Mouse (Mus musculus) limb, embryonic 13.5 days (tissue): ENCODE results near the gene Apex1. TPM values are rescaled to one million over a fixed set of nuclear protein-coding genes. Genes with fewer than 3 reads are reported as not detected.

Experiments used
- polyA plus RNA-seq: library from polyadenylated mRNA; unstranded; fragments of >200 nt; fragmentation: Nextera tagmentation; extraction: Ambion mirVana; gene quantifications from 2 replicates; pipeline ENCODE4 v1.2.1, GENCODE M21; 2015

Apex1 gene
- polyA plus RNA-seq, 1 experiment from 2014 or later = 286 TPM

Other genes starting within 250 kb of the Apex1 start
- gene Olfr747, start 231.8 kb upstream of the Apex1 start, polyA plus RNA-seq = not detected in 2 replicates
- gene Olfr748, start 217.6 kb upstream of the Apex1 start, polyA plus RNA-seq = not detected in 2 replicates
- not detected in 2 replicates for gene Olfr749, start 179.9 kb upstream of the Apex1 start, polyA plus RNA-seq
- gene Ttc5, start 139.4 kb upstream of the Apex1 start, polyA plus RNA-seq = 87.1 and 88.5 TPM in 2 replicates
- not detected in 2 replicates for gene Ccnb1ip1, start 117.2 kb upstream of the Apex1 start, polyA plus RNA-seq
- 67.9 and 69.9 TPM in 2 replicates for gene Parp2, start 117.1 kb upstream of the Apex1 start, polyA plus RNA-seq
- gene Tep1, start 54.4 kb upstream of the Apex1 start, polyA plus RNA-seq = 3.5 and 5.7 TPM in 2 replicates
- 0.08 and 0.10 TPM in 2 replicates for gene Klhl33, start 27.5 kb upstream of the Apex1 start, polyA plus RNA-seq
- 177 and 184 TPM in 2 replicates for gene Osgep, start 75 bp upstream of the Apex1 start, polyA plus RNA-seq
- gene Pip4p1, start 5.9 kb downstream of the Apex1 start, polyA plus RNA-seq = 46.8 and 47.4 TPM in 2 replicates
- 51.6 and 56.9 TPM in 2 replicates for gene Pnp, start 6.1 kb downstream of the Apex1 start, polyA plus RNA-seq
- gene Gm49342, start 19.5 kb downstream of the Apex1 start, polyA plus RNA-seq = not detected in 2 replicates
- 0.37 and 0.42 TPM in 2 replicates for gene Pnp2, start 31.0 kb downstream of the Apex1 start, polyA plus RNA-seq
- 0.17 TPM in 1 of 2 replicates, not detected in the other for gene Rnase10, start 82.8 kb downstream of the Apex1 start, polyA plus RNA-seq
- not detected in 2 replicates for gene Rnase9, start 116.9 kb downstream of the Apex1 start, polyA plus RNA-seq
- gene Rnase11, start 125.2 kb downstream of the Apex1 start, polyA plus RNA-seq = not detected in 2 replicates
- not detected in 2 replicates for gene Rnase12, start 132.7 kb downstream of the Apex1 start, polyA plus RNA-seq
- 0.03 TPM in 1 of 2 replicates, not detected in the other for gene Olfr750, start 149.5 kb downstream of the Apex1 start, polyA plus RNA-seq
- 30.2 and 31.4 TPM in 2 replicates for gene Rnase4, start 166.1 kb downstream of the Apex1 start, polyA plus RNA-seq
- gene Ang, start 166.2 kb downstream of the Apex1 start, polyA plus RNA-seq = 6.7 and 7.6 TPM in 2 replicates
- not detected in 2 replicates for gene Eddm3b, start 189.5 kb downstream of the Apex1 start, polyA plus RNA-seq
- gene Rnase6, start 198.9 kb downstream of the Apex1 start, polyA plus RNA-seq = 0.97 and 1.2 TPM in 2 replicates
- 0.14 TPM in 1 of 2 replicates, not detected in the other for gene Rnase1, start 221.8 kb downstream of the Apex1 start, polyA plus RNA-seq
- not detected in 2 replicates for gene Rnase2b, start 237.3 kb downstream of the Apex1 start, polyA plus RNA-seq